Mouse (Mus musculus) embryonic facial prominence, embryonic 13.5 days (tissue): Measurements from ENCODE around the gene Hist1h2ap. TPM values are rescaled to one million over a fixed set of nuclear protein-coding genes. Genes with fewer than 3 reads are reported as not detected.
"Not testable (repeated sequence)": the region's sequence is repeated elsewhere in the genome, so short reads cannot be mapped to it uniquely, and the experiment has no call there.

Source experiments
- ATAC-seq: fragments of 200-750 bp; cut with Nextera tagmentation; 2 replicates; pipeline ENCODE4 v1.8.0; 2017; ENCODE audit warnings: low read depth; ENCODE audit not compliant: insufficient number of reproducible peaks, insufficient read depth, low FRiP score, low TSS enrichment
- H3K27ac ChIP-seq: fragments of 300-500 bp; sonication (generic); 2 replicates; pipeline ENCODE4 v1.5.1; 2015; ENCODE audit warnings: moderate library complexity, mild to moderate bottlenecking, inconsistent platforms
- H3K27me3 ChIP-seq: fragments of 300-500 bp; sonication (generic); 2 replicates; pipeline ENCODE4 v1.6.1; 2015; ENCODE audit warnings: mild to moderate bottlenecking, inconsistent platforms
- H3K36me3 ChIP-seq: fragments of 300-500 bp; sonication (generic); 2 replicates; pipeline ENCODE4 v1.6.1; 2015; ENCODE audit warnings: mild to moderate bottlenecking, inconsistent platforms
- H3K4me1 ChIP-seq: fragments of 300-500 bp; sonication (generic); 2 replicates; pipeline ENCODE4 v1.6.1; 2015; ENCODE audit warnings: inconsistent platforms
- H3K4me2 ChIP-seq: fragments of 300-500 bp; sonication (generic); 2 replicates; pipeline ENCODE4 v1.6.1; 2015; ENCODE audit warnings: moderate library complexity, mild to moderate bottlenecking, inconsistent platforms
- H3K4me3 ChIP-seq: fragments of 300-500 bp; sonication (generic); 2 replicates; pipeline ENCODE4 v1.5.1; 2015; ENCODE audit warnings: mild to moderate bottlenecking, inconsistent platforms
- H3K9ac ChIP-seq: fragments of 300-500 bp; sonication (generic); 2 replicates; pipeline ENCODE4 v1.6.1; 2015; ENCODE audit warnings: mild to moderate bottlenecking, inconsistent platforms
- H3K9me3 ChIP-seq: fragments of 300-500 bp; sonication (generic); 2 replicates; pipeline ENCODE4 v1.6.1; 2016; ENCODE audit warnings: inconsistent platforms
- WGBS: fragments of 180-500 bp; shearing (Covaris S2); methylation state at CpG from one replicate; pipeline ENCODE4 v1.1.7; 2015; ENCODE audit warnings: mixed read lengths; 5-methylcytosine and 5-hydroxymethylcytosine counted together
- polyA plus RNA-seq: library from polyadenylated mRNA; unstranded; fragments of >200 nt; fragmentation: Nextera tagmentation; extraction: Ambion mirVana; gene quantifications from 2 replicates; pipeline ENCODE4 v1.2.1, GENCODE M21; 2015

Gene Hist1h2ap
- polyA plus RNA-seq, 1 experiment from 2014 or later, result 4,261 TPM

DNA sequence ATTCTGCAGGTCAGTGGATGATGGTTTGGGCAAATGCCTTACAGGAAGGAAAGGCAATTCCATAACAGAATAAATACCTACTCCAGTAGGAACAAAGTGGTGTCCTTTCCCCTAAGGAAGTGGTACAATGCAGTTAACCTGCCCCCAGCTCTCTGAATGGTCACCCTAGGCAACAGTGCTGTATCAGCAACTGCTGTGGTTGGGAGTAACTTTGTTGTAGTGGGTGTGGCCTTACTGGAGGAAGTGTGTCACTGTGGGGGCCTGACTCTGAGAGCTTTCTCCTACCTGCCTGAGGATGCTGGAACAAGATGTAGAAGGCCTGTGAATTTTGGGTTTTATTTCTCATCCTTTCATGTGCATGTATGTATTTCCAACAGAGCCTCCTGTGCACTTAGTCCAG lies 13.0 kb upstream of the Hist1h2ap start:
- not testable (repeated sequence) for ATAC-seq, H3K9ac ChIP-seq, H3K36me3 ChIP-seq, H3K4me3 ChIP-seq, H3K27ac ChIP-seq, H3K4me2 ChIP-seq, H3K4me1 ChIP-seq, H3K9me3 ChIP-seq, H3K27me3 ChIP-seq

DNA sequence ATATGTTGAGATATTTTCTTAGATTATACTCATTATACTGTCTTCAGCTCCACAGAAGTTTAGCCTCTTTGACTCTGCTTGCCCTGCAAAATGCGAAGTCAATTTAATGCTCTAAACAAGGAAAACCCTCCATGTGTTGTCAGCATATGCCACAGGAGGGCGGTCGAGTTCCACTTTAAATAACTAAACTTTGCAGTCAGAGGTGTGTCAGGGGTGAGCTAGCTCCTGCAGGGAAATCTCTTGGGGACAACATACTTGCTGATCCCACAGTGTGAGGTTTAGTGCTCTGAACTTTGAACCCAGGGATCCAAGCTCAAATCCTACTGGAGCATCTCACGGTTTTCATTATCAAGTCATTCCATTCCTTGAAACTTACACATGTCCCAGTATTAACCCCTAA lies 7.2 kb upstream of the Hist1h2ap start:
- H3K4me3 ChIP-seq, H3K4me1 ChIP-seq, H3K36me3 ChIP-seq, H3K27me3 ChIP-seq, H3K4me2 ChIP-seq, H3K27ac ChIP-seq, H3K9ac ChIP-seq, H3K9me3 ChIP-seq: not testable (repeated sequence)
- ATAC-seq, result 0 out of 2 replicates have a peak, but pooled peaks have one; percentile 52
- no CpG with 5 or more reads among the region's 4 CpGs for WGBS

DNA sequence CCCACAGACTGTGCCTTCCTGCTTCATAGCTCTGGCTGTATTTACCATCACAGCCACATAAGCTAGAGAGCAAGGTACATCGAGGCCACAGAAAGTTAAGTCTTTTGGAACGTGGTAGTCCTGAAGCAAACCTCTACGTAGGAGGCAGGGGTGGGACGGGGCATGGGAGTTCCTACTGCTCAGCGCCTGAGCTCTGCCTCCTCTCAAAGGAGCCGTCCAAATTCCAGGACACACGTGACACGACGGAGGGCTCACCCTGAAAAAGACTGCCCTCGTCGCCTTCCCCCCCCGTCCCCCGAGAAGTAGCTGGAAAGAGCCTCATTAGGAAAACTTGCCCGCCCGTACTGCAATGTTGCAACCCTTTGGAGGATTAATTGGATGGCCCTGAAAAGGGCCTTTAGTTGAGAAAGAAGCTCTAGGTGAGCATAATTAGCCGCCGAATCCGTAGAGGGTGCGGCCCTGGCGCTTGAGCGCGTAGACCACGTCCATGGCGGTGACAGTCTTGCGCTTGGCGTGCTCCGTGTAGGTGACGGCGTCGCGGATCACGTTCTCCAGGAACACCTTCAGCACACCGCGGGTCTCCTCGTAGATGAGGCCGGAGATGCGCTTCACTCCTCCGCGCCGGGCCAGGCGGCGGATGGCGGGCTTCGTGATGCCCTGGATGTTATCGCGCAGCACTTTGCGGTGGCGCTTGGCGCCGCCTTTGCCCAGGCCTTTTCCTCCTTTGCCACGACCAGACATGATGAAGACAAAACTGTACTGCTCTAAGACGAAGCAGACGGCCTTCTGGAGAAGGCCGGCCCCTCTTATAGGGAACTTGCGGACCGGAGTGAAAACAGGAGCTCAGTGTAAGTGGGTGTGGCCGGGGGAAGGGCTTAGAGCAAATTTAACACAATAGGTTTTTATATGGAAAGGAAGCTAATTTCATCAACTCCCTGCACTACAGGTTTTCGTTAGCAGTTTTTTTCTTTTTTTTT lies 1.6 kb downstream of the Hist1h2ap start, which contains the start of gene Hist1h4n:
Hist1h4n (minus strand) TSS at position 779 of the 977 bp plus-strand sequence.
- H3K9me3 ChIP-seq, H3K27me3 ChIP-seq, H3K36me3 ChIP-seq, H3K4me1 ChIP-seq: not testable (repeated sequence)
- WGBS, result under 1% methylated on average over 26 of the region's 58 CpGs
- H3K4me3 ChIP-seq, result peak within 1 kb of the TSS; percentile 29; the same call in 1 of the 2 replicates
- peak within 1 kb of the TSS; percentile 50 for H3K4me2 ChIP-seq
- H3K27ac ChIP-seq, result peak within 1 kb of the TSS; percentile 66
- ATAC-seq, result peak; percentile 83
- H3K9ac ChIP-seq, result peak within 1 kb of the TSS; percentile 49; the same call in 1 of the 2 replicates

DNA sequence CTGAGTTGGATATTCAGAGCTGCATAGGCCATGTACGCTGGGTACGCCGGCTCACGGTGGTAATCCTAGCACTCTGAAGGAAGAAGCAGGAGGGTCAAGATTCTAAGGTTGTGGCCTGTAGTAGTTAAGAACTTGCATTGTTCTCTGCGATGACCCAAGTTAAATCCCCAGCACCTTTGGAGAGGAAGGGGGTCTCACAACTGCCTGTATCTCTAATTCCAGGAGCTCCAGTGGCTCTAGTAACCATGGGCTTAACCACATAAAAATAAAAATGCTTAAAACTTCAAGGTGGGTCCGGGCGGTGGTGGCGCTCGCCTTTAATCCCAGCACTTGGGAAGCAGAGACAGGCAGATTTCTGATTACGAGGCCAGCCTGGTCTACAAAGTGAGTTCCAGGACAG lies 3.0 kb downstream of the Hist1h2ap start:
- no peak for ATAC-seq
- Histone ChIP-seq H3K27me3 (no peaks in the 10 kb centered on the region), H3K9ac (no peak overlapping the region), H3K4me1 (no peaks in the 10 kb centered on the region), H3K9me3 (no peaks in the 10 kb centered on the region), H3K4me3 (no peak overlapping the region), H3K4me2 (0 out of 2 replicates have a peak overlapping the region, but pooled peaks have one; percentile 2), H3K27ac (peak overlapping the region; percentile 23; the same call in 1 of the 2 replicates), H3K36me3 (no peaks in the 10 kb centered on the region)
- 87% methylated on average over 10 of the region's 10 CpGs for WGBS

DNA sequence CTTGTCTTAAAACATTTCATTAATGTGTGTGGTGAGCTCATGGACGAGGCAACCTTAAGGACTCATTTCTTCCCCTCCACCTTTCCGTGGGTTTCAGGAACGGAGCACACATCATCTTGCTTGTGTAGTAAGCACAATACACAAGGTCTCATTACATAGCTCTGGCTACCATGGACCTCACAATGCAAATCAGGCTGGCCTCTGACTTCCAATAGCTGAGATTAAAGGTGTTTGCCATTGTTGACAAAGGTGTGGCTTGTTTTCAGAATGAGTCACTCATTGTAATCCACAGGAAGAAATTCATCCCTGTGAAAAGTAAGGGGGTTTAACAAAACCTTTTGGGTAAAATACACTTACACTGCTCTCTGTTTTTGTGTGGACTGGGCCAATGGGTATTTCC lies 4.8 kb downstream of the Hist1h2ap start:
- no peak overlapping the region for H3K4me3 ChIP-seq
- 80% methylated on average over 3 of the region's 3 CpGs for WGBS
- no peaks in the 10 kb centered on the region for H3K9me3 ChIP-seq
- no peak overlapping the region for H3K9ac ChIP-seq
- no peaks in the 10 kb centered on the region for H3K4me1 ChIP-seq
- H3K4me2 ChIP-seq, result no peak overlapping the region
- no peaks in the 10 kb centered on the region for H3K27me3 ChIP-seq
- no peaks in the 10 kb centered on the region for H3K36me3 ChIP-seq
- H3K27ac ChIP-seq, result no peak overlapping the region
- ATAC-seq, result no peak

DNA sequence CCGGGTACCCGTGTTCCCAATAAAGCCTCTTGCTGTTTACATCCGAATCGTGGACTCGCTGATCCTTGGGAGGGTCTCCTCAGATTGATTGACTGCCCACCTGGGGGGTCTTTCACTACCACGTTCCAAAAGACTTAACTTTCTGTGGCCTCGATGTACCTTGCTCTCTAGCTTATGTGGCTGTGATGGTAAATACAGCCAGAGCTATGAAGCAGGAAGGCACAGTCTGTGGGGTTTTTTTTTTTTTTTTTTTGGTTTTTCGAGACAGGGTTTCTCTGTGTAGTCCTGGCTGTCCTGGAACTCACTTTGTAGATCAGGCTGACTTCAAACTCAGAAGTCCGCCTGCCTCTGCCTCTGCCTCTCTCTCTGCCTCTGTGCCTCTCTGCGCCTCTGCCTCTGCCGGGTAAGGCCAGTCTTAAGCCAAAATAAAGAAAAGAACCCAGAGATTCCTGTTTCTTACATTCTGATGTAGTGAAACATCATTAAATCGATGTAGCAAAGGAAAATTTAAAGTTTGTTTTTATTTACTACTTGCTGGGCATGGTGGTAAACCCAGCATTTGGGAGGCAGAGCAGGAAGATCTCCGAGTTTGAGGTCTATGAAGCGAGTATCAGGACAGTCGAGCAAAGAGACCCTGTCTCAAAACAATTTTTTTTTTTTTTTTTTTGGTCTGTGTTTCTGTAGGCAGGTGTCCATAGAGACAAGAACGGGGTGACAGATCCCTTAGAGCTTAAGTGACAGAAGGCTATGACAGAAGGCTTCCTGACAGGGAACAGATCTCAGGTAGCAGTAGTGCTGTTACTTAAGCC lies 13.0 kb downstream of the Hist1h2ap start:
- not testable (repeated sequence) for H3K27ac ChIP-seq, H3K9ac ChIP-seq, H3K4me1 ChIP-seq, H3K27me3 ChIP-seq, H3K36me3 ChIP-seq, H3K4me3 ChIP-seq, H3K4me2 ChIP-seq, ATAC-seq, H3K9me3 ChIP-seq
- 82% methylated on average over 6 of the region's 16 CpGs for WGBS

DNA sequence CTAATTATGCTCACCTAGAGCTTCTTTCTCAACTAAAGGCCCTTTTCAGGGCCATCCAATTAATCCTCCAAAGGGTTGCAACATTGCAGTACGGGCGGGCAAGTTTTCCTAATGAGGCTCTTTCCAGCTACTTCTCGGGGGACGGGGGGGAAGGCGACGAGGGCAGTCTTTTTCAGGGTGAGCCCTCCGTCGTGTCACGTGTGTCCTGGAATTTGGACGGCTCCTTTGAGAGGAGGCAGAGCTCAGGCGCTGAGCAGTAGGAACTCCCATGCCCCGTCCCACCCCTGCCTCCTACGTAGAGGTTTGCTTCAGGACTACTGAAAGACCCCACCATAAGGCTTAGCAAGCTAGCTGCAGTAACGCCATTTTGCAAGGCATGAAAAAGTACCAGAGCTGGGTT lies 21.2 kb downstream of the Hist1h2ap start:
- under 1% methylated on average over 14 of the region's 14 CpGs for WGBS
- peak; percentile 66 for ATAC-seq
- H3K27ac ChIP-seq, result peak overlapping the region; percentile 51; the same call in 1 of the 2 replicates

DNA sequence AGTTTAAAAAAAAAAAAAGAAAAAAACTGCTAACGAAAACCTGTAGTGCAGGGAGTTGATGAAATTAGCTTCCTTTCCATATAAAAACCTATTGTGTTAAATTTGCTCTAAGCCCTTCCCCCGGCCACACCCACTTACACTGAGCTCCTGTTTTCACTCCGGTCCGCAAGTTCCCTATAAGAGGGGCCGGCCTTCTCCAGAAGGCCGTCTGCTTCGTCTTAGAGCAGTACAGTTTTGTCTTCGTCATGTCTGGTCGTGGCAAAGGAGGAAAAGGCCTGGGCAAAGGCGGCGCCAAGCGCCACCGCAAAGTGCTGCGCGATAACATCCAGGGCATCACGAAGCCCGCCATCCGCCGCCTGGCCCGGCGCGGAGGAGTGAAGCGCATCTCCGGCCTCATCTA lies 21.8 kb downstream of the Hist1h2ap start, which contains the start of gene Hist1h4m:
Hist1h4m (plus strand) TSS at position 208 of the 400 bp plus-strand sequence.
- H3K9ac ChIP-seq, H3K27me3 ChIP-seq, H3K4me1 ChIP-seq, H3K9me3 ChIP-seq, H3K36me3 ChIP-seq: not testable (repeated sequence)
- peak; percentile 64; the same call in 1 of the 2 replicates for ATAC-seq
- Histone ChIP-seq H3K4me3 (peak within 1 kb of the TSS; percentile 26), H3K4me2 (peak within 1 kb of the TSS; percentile 48), H3K27ac (peak within 1 kb of the TSS; percentile 51; the same call in 1 of the 2 replicates)
- no CpG with 5 or more reads among the region's 24 CpGs for WGBS

More for the DNA sequence above, 21.2 kb downstream of the Hist1h2ap start:
- not testable (repeated sequence) for H3K9ac ChIP-seq, H3K27me3 ChIP-seq, H3K9me3 ChIP-seq, H3K4me1 ChIP-seq, H3K36me3 ChIP-seq
- Histone ChIP-seq H3K4me3 (peak overlapping the region; percentile 26), H3K4me2 (peak overlapping the region; percentile 48)

DNA sequence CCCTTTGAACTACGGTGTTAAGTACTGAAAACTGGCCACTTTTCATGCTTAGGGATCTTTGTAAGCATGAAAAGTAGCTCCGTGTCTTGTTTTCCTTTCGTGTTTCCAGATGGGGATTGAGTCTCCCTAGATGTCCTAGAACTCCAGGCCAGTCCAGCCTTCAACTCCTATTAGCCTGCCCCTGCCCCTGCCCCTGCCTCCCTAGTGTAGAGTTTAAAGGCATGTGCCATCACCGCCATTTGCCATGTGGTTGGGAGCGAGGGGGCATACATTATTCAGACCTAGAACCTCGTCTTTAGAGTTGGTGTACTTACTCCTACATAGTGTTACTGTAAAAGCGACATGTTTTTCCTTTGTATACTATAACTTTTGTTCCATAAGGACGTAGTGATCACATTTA lies 22.2 kb downstream of the Hist1h2ap start:
- WGBS, result no CpG with 5 or more reads among the region's 8 CpGs
- H3K27ac ChIP-seq, H3K36me3 ChIP-seq, H3K9me3 ChIP-seq, H3K4me3 ChIP-seq, H3K4me2 ChIP-seq, H3K9ac ChIP-seq, H3K4me1 ChIP-seq, H3K27me3 ChIP-seq, ATAC-seq: not testable (repeated sequence)

DNA sequence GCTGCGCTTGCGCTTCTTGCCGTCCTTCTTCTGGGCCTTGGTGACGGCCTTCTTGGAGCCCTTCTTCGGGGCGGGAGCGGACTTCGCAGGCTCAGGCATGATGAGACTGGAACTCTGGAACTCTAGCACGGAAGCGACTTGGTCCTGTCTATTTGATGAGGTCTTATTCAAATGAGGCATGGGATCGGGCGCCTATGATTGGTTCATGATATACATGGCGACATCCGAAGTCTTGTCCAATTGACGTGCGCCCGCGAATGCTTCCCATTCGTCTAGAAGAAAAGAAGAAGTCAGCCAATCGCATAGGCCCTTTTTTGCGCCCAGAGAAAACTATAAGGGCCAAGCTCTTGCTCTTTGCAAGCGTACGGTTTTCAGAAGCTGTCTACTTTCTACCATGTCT lies 23.2 kb downstream of the Hist1h2ap start, which contains the start of the genes Hist1h2bq and Hist1h2ao:
Hist1h2bq (minus strand) TSS at position 125 of the 400 bp plus-strand sequence.
Hist1h2ao (plus strand) TSS at position 393 of the 400 bp plus-strand sequence.
- ATAC-seq, result peak; percentile 96
- not testable (repeated sequence) for H3K4me3 ChIP-seq, H3K36me3 ChIP-seq, H3K4me2 ChIP-seq, H3K9me3 ChIP-seq, H3K9ac ChIP-seq, H3K27me3 ChIP-seq, H3K4me1 ChIP-seq, H3K27ac ChIP-seq
- no CpG with 5 or more reads among the region's 23 CpGs for WGBS

DNA sequence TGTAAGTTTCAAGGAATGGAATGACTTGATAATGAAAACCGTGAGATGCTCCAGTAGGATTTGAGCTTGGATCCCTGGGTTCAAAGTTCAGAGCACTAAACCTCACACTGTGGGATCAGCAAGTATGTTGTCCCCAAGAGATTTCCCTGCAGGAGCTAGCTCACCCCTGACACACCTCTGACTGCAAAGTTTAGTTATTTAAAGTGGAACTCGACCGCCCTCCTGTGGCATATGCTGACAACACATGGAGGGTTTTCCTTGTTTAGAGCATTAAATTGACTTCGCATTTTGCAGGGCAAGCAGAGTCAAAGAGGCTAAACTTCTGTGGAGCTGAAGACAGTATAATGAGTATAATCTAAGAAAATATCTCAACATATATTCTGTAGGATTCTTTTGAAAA lies 30.2 kb downstream of the Hist1h2ap start:
- not testable (repeated sequence) for H3K4me1 ChIP-seq, H3K27ac ChIP-seq, H3K4me2 ChIP-seq, H3K27me3 ChIP-seq, H3K9me3 ChIP-seq, H3K4me3 ChIP-seq, H3K9ac ChIP-seq, H3K36me3 ChIP-seq
- peak; percentile 56; the same call in 1 of the 2 replicates for ATAC-seq
- WGBS, result no CpG with 5 or more reads among the region's 4 CpGs
